ENCODE assay signal across 23 mouse cellular contexts in the genomic region with DNA sequence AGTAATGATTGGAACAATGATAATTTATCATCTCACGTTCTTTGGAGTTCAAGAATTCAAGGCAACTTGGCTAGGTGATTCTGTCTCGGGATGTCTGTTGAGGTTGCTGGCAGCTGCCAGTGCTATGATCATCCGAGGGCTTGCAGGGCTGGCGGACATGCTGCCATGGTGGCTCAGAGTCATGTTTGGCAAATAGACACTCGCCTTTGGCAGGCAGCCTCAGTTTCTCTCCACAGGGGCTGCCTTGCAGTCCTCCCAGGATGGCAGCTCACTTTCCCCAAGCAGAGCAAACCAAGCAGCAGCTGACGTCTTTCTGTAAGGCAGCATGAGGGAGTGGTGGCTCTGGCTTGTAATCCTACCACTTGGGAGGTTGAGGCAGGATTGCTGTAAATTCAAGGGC. TPM values are rescaled to one million over a fixed set of nuclear protein-coding genes. Genes with fewer than 3 reads are reported as not detected.
A peak's percentile ranks its signal among the peaks of the same experiment; 100 is the strongest.
DNase-seq lines count a peak whose midpoint lies in the region; ATAC-seq and TF ChIP-seq lines count a peak whose summit lies in the region.
"Had no signal": no experiment of that assay in that cellular context is flagged by ENCODE, and none has a peak within 500 bp of the region (broad histone marks: within the 10 kb centered on the region; RNA-seq: fewer than 3 reads in every experiment).

No protein-coding gene starts in this region.

- no peak overlapping the region for H3K27ac ChIP-seq in forebrain, embryonic 14.5 days (ENCODE audit: low read depth, low read length)
- no peak overlapping the region for H3K27ac ChIP-seq in forebrain, embryonic 15.5 days (replicated peaks)
- no peak overlapping the region for H3K27ac ChIP-seq in hindbrain, postnatal 0 days
- no peak overlapping the region for H3K27ac ChIP-seq in hindbrain, embryonic 11.5 days (ENCODE audit: low read depth, low read length)
- H3K27ac ChIP-seq in cerebellum, adult 2 months (ENCODE audit: insufficient read depth, low read length) = no peak overlapping the region
- H3K27ac ChIP-seq: embryonic facial prominence, embryonic 12.5 days; forebrain, embryonic 13.5 days; heart, adult 2 months; intestine, embryonic 15.5 days; limb, embryonic 12.5 days; liver, embryonic 12.5 days; macrophage; midbrain, embryonic 10.5 days; neural tube, embryonic 12.5 days had no signal

- H3K36me3 ChIP-seq in forebrain, embryonic 14.5 days (ENCODE audit: control insufficient read depth, insufficient read depth, low read length) = no peaks in the 10 kb centered on the region
- no peaks in the 10 kb centered on the region for H3K36me3 ChIP-seq in forebrain, embryonic 15.5 days
- no peaks in the 10 kb centered on the region for H3K36me3 ChIP-seq in hindbrain, postnatal 0 days (ENCODE audit: insufficient read depth, low read length)
- H3K36me3 ChIP-seq in hindbrain, embryonic 11.5 days (ENCODE audit: control insufficient read depth, insufficient read depth, low read length) = no peaks in the 10 kb centered on the region
- H3K36me3 ChIP-seq: embryonic facial prominence, embryonic 12.5 days; intestine, embryonic 15.5 days; limb, embryonic 12.5 days; liver, embryonic 12.5 days; midbrain, embryonic 10.5 days; neural tube, embryonic 12.5 days had no signal

- no peak overlapping the region for H3K4me3 ChIP-seq in forebrain, embryonic 14.5 days (ENCODE audit: low read depth, low read length)
- no peak overlapping the region for H3K4me3 ChIP-seq in forebrain, embryonic 15.5 days
- no peak overlapping the region for H3K4me3 ChIP-seq in hindbrain, postnatal 0 days (ENCODE audit: low read length)
- H3K4me3 ChIP-seq in hindbrain, embryonic 11.5 days (ENCODE audit: low read depth, low read length) = no peak overlapping the region
- no peak overlapping the region for H3K4me3 ChIP-seq in cerebellum, adult 2 months (replicated peaks; ENCODE audit: insufficient read depth, low read depth, low read length)
- H3K4me3 ChIP-seq: embryonic facial prominence, embryonic 12.5 days; erythroblast, embryonic 14.5 days; forebrain, embryonic 13.5 days; heart, adult 2 months; intestine, embryonic 15.5 days; limb, embryonic 12.5 days; liver, embryonic 12.5 days; midbrain, embryonic 10.5 days; neural tube, embryonic 12.5 days had no signal

- no peaks in the 10 kb centered on the region for H3K27me3 ChIP-seq in forebrain, embryonic 14.5 days (replicated peaks; ENCODE audit: control insufficient read depth, insufficient read depth, low read length)
- no peaks in the 10 kb centered on the region for H3K27me3 ChIP-seq in forebrain, embryonic 15.5 days
- H3K27me3 ChIP-seq in hindbrain, postnatal 0 days (ENCODE audit: insufficient read depth, low read length) = no peaks in the 10 kb centered on the region
- H3K27me3 ChIP-seq in hindbrain, embryonic 11.5 days (ENCODE audit: control insufficient read depth, insufficient read depth, low read length) = no peaks in the 10 kb centered on the region
- H3K27me3 ChIP-seq in cerebellum, adult 2 months (ENCODE audit: control insufficient read depth, insufficient read depth, low read length) = no peaks in the 10 kb centered on the region
- H3K27me3 ChIP-seq: embryonic facial prominence, embryonic 12.5 days; forebrain, embryonic 13.5 days; intestine, embryonic 15.5 days; limb, embryonic 12.5 days; liver, embryonic 12.5 days; neural tube, embryonic 12.5 days had no signal

- ATAC-seq in forebrain, embryonic 14.5 days = no peak
- ATAC-seq in forebrain, embryonic 15.5 days (replicated peaks) = no peak
- ATAC-seq in hindbrain, postnatal 0 days = 0 out of 2 replicates have a peak, but pooled peaks have one; percentile 55
- no peak for ATAC-seq in hindbrain, embryonic 11.5 days (ENCODE audit: low FRiP score)
- ATAC-seq: forebrain, embryonic 13.5 days; liver, embryonic 12.5 days had no signal

- TF ChIP-seq POLR2A in cerebellum, adult 2 months (IDR thresholded peaks at IDR 0.05; ENCODE audit: borderline replicate concordance, insufficient read depth, low read length) = no peak

- WGBS in forebrain, embryonic 14.5 days = 77% methylated on average over 6 of the region's 6 CpGs
- 66% methylated on average over 6 of the region's 6 CpGs for WGBS in forebrain, embryonic 15.5 days
- 57% methylated on average over 6 of the region's 6 CpGs for WGBS in hindbrain, postnatal 0 days
- WGBS in hindbrain, embryonic 11.5 days = 83% methylated on average over 6 of the region's 6 CpGs
- WGBS in cerebellum, adult 2 months = 6% methylated on average over 6 of the region's 6 CpGs

- no peaks in the 10 kb centered on the region for H3K9me3 ChIP-seq in forebrain, embryonic 14.5 days (replicated peaks; ENCODE audit: control insufficient read depth, low read length)
- H3K9me3 ChIP-seq in forebrain, embryonic 15.5 days = no peaks in the 10 kb centered on the region
- H3K9me3 ChIP-seq in hindbrain, postnatal 0 days (ENCODE audit: low read length) = no peaks in the 10 kb centered on the region
- no peaks in the 10 kb centered on the region for H3K9me3 ChIP-seq in hindbrain, embryonic 11.5 days (ENCODE audit: control insufficient read depth, low read length)
- H3K9me3 ChIP-seq: embryonic facial prominence, embryonic 12.5 days; forebrain, embryonic 13.5 days; intestine, embryonic 15.5 days; limb, embryonic 12.5 days; liver, embryonic 12.5 days; midbrain, embryonic 10.5 days; neural tube, embryonic 12.5 days had no signal

- no peak overlapping the region for H3K4me2 ChIP-seq in forebrain, embryonic 14.5 days (ENCODE audit: low read length)
- no peak overlapping the region for H3K4me2 ChIP-seq in forebrain, embryonic 15.5 days (replicated peaks)
- no peak overlapping the region for H3K4me2 ChIP-seq in hindbrain, postnatal 0 days (ENCODE audit: low read depth, low read length)
- H3K4me2 ChIP-seq in hindbrain, embryonic 11.5 days (replicated peaks; ENCODE audit: low read depth, low read length) = no peak overlapping the region
- H3K4me2 ChIP-seq: embryonic facial prominence, embryonic 12.5 days; forebrain, embryonic 13.5 days; intestine, embryonic 15.5 days; limb, embryonic 12.5 days; liver, embryonic 12.5 days; neural tube, embryonic 12.5 days had no signal

- no peak overlapping the region for H3K9ac ChIP-seq in forebrain, embryonic 14.5 days (ENCODE audit: low read length)
- H3K9ac ChIP-seq in forebrain, embryonic 15.5 days (replicated peaks) = no peak overlapping the region
- no peak overlapping the region for H3K9ac ChIP-seq in hindbrain, postnatal 0 days (replicated peaks; ENCODE audit: low read length)
- no peak overlapping the region for H3K9ac ChIP-seq in hindbrain, embryonic 11.5 days (ENCODE audit: low read depth, low read length)
- H3K9ac ChIP-seq: embryonic facial prominence, embryonic 12.5 days; forebrain, embryonic 13.5 days; intestine, embryonic 15.5 days; limb, embryonic 12.5 days; liver, embryonic 12.5 days; neural tube, embryonic 12.5 days had no signal

- TF ChIP-seq CTCF in hindbrain, postnatal 0 days (IDR thresholded peaks at IDR 0.05; ENCODE audit: low read depth) = no peak
- no peak for TF ChIP-seq CTCF in cerebellum, adult 2 months (IDR thresholded peaks at IDR 0.05; ENCODE audit: borderline replicate concordance, insufficient read depth, low read depth, low read length)

- no peaks in the 10 kb centered on the region for H3K4me1 ChIP-seq in forebrain, embryonic 14.5 days (ENCODE audit: control insufficient read depth, insufficient read depth, low read length)
- H3K4me1 ChIP-seq in forebrain, embryonic 15.5 days = no peaks in the 10 kb centered on the region; the same call in 1 of the 2 replicates
- no peaks in the 10 kb centered on the region for H3K4me1 ChIP-seq in hindbrain, postnatal 0 days (ENCODE audit: insufficient read depth, low read length)
- H3K4me1 ChIP-seq in hindbrain, embryonic 11.5 days (replicated peaks; ENCODE audit: control insufficient read depth, insufficient read depth, low read length) = no peaks in the 10 kb centered on the region
- peaks cover 6% of the 10 kb centered on the region for H3K4me1 ChIP-seq in cerebellum, adult 2 months (ENCODE audit: control insufficient read depth, insufficient read depth, low read length)
- H3K4me1 ChIP-seq: embryonic facial prominence, embryonic 12.5 days; forebrain, embryonic 13.5 days; intestine, embryonic 15.5 days; limb, embryonic 12.5 days; midbrain, embryonic 10.5 days; neural tube, embryonic 12.5 days had no signal

- DNase-seq in forebrain, embryonic 14.5 days (ENCODE audit: low spot score) = peak; percentile 19
- peak; percentile 75 for DNase-seq in hindbrain, postnatal 0 days (ENCODE audit: low spot score)
- no peak for DNase-seq in hindbrain, embryonic 11.5 days (ENCODE audit: low spot score)
- DNase-seq in cerebellum, adult 2 months = peak; percentile 93 to 96
- peak; percentile 93 for DNase-seq in cerebellum, postnatal 36 days
- DNase-seq in thymus, postnatal 0 days (ENCODE audit: low spot score) = no peak
- no peak for DNase-seq in lung, postnatal 10 days
- DNase-seq: adrenal gland, adult 8-10 months; heart, adult 2 months; kidney, adult 9 months; kidney, postnatal 36 days; layer of hippocampus, adult 9-11 months; lung, adult 2 months had no signal

RNA-seq across cellular contexts. Expression of gene Gm9887, which starts 22.2 kb away (rescaled TPM):
- polyA plus RNA-seq in forebrain, embryonic 14.5 days (2014; fragmentation: Nextera tagmentation; extraction: Ambion mirVana) = 0.83 and 1.3 TPM in 2 replicates
- polyA plus RNA-seq in forebrain, embryonic 15.5 days (2015; fragmentation: Nextera tagmentation; extraction: Ambion mirVana) = 1.0 and 1.1 TPM in 2 replicates
- total RNA-seq in hindbrain, postnatal 0 days (2014; rRNA removed) = not detected in 2 replicates
- polyA plus RNA-seq in hindbrain, postnatal 0 days (2015; fragmentation: Nextera tagmentation; extraction: Ambion mirVana) = 0.43 and 1.5 TPM in 2 replicates
- 1.3 and 2.2 TPM in 2 replicates for polyA plus RNA-seq in hindbrain, embryonic 11.5 days (2014; fragmentation: Nextera tagmentation; extraction: Ambion mirVana)
- 0.33 and 0.61 TPM in 2 replicates for polyA plus RNA-seq in cerebellum, adult 2 months (2012; rRNA removed)
- polyA plus RNA-seq in thymus, postnatal 0 days (2015; fragmentation: Nextera tagmentation; extraction: Ambion mirVana) = 2.4 and 2.9 TPM in 2 replicates

RNA-seq across cellular contexts. Expression of gene Arf6, which starts 22.5 kb away (rescaled TPM):
- polyA plus RNA-seq in forebrain, embryonic 14.5 days (2014; fragmentation: Nextera tagmentation; extraction: Ambion mirVana) = 33.8 and 34.5 TPM in 2 replicates
- polyA plus RNA-seq in forebrain, embryonic 15.5 days (2015; fragmentation: Nextera tagmentation; extraction: Ambion mirVana) = 32.1 and 33.0 TPM in 2 replicates
- 112 and 132 TPM in 2 replicates for total RNA-seq in hindbrain, postnatal 0 days (2014; rRNA removed)
- polyA plus RNA-seq in hindbrain, postnatal 0 days (2015; fragmentation: Nextera tagmentation; extraction: Ambion mirVana) = 41.6 and 43.5 TPM in 2 replicates
- 47.4 and 49.9 TPM in 2 replicates for polyA plus RNA-seq in hindbrain, embryonic 11.5 days (2014; fragmentation: Nextera tagmentation; extraction: Ambion mirVana)
- polyA plus RNA-seq in cerebellum, adult 2 months (2012; rRNA removed) = 67.3 and 67.6 TPM in 2 replicates
- 93.8 and 123 TPM in 2 replicates for polyA plus RNA-seq in thymus, postnatal 0 days (2015; fragmentation: Nextera tagmentation; extraction: Ambion mirVana)

RNA-seq across cellular contexts. Expression of gene Nemf, which starts 37.5 kb away (rescaled TPM):
- polyA plus RNA-seq in forebrain, embryonic 14.5 days (2014; fragmentation: Nextera tagmentation; extraction: Ambion mirVana) = 67.4 and 80.0 TPM in 2 replicates
- polyA plus RNA-seq in forebrain, embryonic 15.5 days (2015; fragmentation: Nextera tagmentation; extraction: Ambion mirVana) = 91.3 and 91.8 TPM in 2 replicates
- total RNA-seq in hindbrain, postnatal 0 days (2014; rRNA removed) = 24.9 and 34.3 TPM in 2 replicates
- polyA plus RNA-seq in hindbrain, postnatal 0 days (2015; fragmentation: Nextera tagmentation; extraction: Ambion mirVana) = 69.7 and 78.2 TPM in 2 replicates
- 90.2 and 108 TPM in 2 replicates for polyA plus RNA-seq in hindbrain, embryonic 11.5 days (2014; fragmentation: Nextera tagmentation; extraction: Ambion mirVana)
- polyA plus RNA-seq in cerebellum, adult 2 months (2012; rRNA removed) = 42.6 and 43.8 TPM in 2 replicates
- 84.3 and 93.2 TPM in 2 replicates for polyA plus RNA-seq in thymus, postnatal 0 days (2015; fragmentation: Nextera tagmentation; extraction: Ambion mirVana)

Comparison
In these comparisons a context has a peak if more than half of its experiments do, and no peak if none do; other contexts are left out.
1. DNase-seq: peak in forebrain, embryonic 14.5 days (single experiment), hindbrain, postnatal 0 days (single experiment), cerebellum, adult 2 months (2 of 2) and cerebellum, postnatal 36 days (2 of 2); none in hindbrain, embryonic 11.5 days (single experiment), thymus, postnatal 0 days (single experiment) and lung, postnatal 10 days (single experiment).